Comparison of ENCODE assay signal across 13 mouse cellular contexts in genomic region chr11:99366791-99367190, GRCm38 (mm10). TPM values are rescaled to one million over a fixed set of nuclear protein-coding genes. Genes with fewer than 3 reads are reported as not detected.
DNase-seq lines count a peak whose midpoint lies in the region; ATAC-seq and TF ChIP-seq lines count a peak whose summit lies in the region.
"Had no signal": no experiment of that assay in that cellular context is flagged by ENCODE, and none has a peak within 500 bp of the region (broad histone marks: within the 10 kb centered on the region; RNA-seq: fewer than 3 reads in every experiment).

No protein-coding gene starts in this region.

- no peak for TF ChIP-seq POLR2A in kidney, adult 2 months (IDR thresholded peaks at IDR 0.05; ENCODE audit: low read depth, low read length)

- no peak overlapping the region for H3K4me3 ChIP-seq in kidney, adult 2 months (ENCODE audit: insufficient read depth, low read depth, low read length)
- H3K4me3 ChIP-seq: erythroblast, embryonic 14.5 days had no signal

- no peak overlapping the region for H3K27ac ChIP-seq in kidney, adult 2 months (ENCODE audit: insufficient read depth, low read depth, low read length)

- no peaks in the 10 kb centered on the region for H3K27me3 ChIP-seq in kidney, adult 2 months (replicated peaks; ENCODE audit: control insufficient read depth, insufficient read depth, low read length)

- WGBS in kidney, adult 2 months = 32% methylated on average over 10 of the region's 10 CpGs

- no peaks in the 10 kb centered on the region for H3K36me3 ChIP-seq in kidney, adult 2 months (ENCODE audit: control insufficient read depth, insufficient read depth, low read length)

- peak; percentile 35 for TF ChIP-seq CTCF in kidney, adult 2 months (conservative IDR thresholded peaks at IDR 0.05; ENCODE audit: insufficient read depth, insufficient read length, low read depth, low read length)

- H3K4me1 ChIP-seq in kidney, adult 2 months (ENCODE audit: control insufficient read depth, insufficient read depth, low read length) = no peaks in the 10 kb centered on the region

- ATAC-seq in megakaryocyte, adult 5-6 weeks (ENCODE audit: poor library complexity, severe bottlenecking) = no peak

- peak; percentile 59 for DNase-seq in adrenal gland, postnatal 14 days
- no peak for DNase-seq in adrenal gland, adult 8-10 months
- DNase-seq in kidney, adult 2 months = peak; percentile 36
- DNase-seq in kidney, postnatal 14 days = no peak
- DNase-seq in ES-CJ7 (ENCODE audit: low read depth, low spot score) = peak; percentile 69
- DNase-seq in lung, postnatal 14 days = peak; percentile 22
- no peak for DNase-seq in left cerebral cortex, adult 18-20 months (ENCODE audit: low spot score in 2 of 2)
- DNase-seq: midbrain, embryonic 14.5 days; right cerebral cortex, postnatal 14 days had no signal

RNA-seq across cellular contexts. Expression of gene Krt28, which starts 7.9 kb away (rescaled TPM):
- total RNA-seq in adrenal gland, postnatal 14 days (2021) = not detected in 2 replicates
- total RNA-seq in adrenal gland, adult 8-10 months (2022) = not detected
- polyA plus RNA-seq in kidney, adult 2 months (2012; rRNA removed) = 0.05 TPM in 1 of 2 replicates, not detected in the other
- total RNA-seq in megakaryocyte, adult 5-6 weeks (2015) = not detected in 2 replicates
- not detected in 2 replicates for total RNA-seq in megakaryocyte, adult 5-6 weeks (2017)
- not detected for total RNA-seq in left cerebral cortex, adult 18-20 months (2021)
- polyA plus RNA-seq: erythroblast, embryonic 14.5 days had no signal

RNA-seq across cellular contexts. Expression of gene Krt27, which starts 15.9 kb away (rescaled TPM):
- total RNA-seq in adrenal gland, postnatal 14 days (2021) = not detected in 2 replicates
- not detected for total RNA-seq in adrenal gland, adult 8-10 months (2022)
- not detected in 2 replicates for polyA plus RNA-seq in kidney, adult 2 months (2012; rRNA removed)
- total RNA-seq in megakaryocyte, adult 5-6 weeks (2015) = not detected in 2 replicates
- not detected in 2 replicates for total RNA-seq in megakaryocyte, adult 5-6 weeks (2017)
- not detected for total RNA-seq in left cerebral cortex, adult 18-20 months (2021)
- total RNA-seq: left cerebral cortex, postnatal 25 days had no signal
- polyA plus RNA-seq: erythroblast, embryonic 14.5 days; heart, postnatal 0 days; midbrain, embryonic 14.5 days had no signal

RNA-seq across cellular contexts. Expression of gene Krt10, which starts 22.4 kb away (rescaled TPM):
- 4.3 and 5.6 TPM in 2 replicates for total RNA-seq in adrenal gland, postnatal 14 days (2021)
- 1 to 10 TPM; 4.5 to 9.5 (median 8.0) TPM for total RNA-seq in adrenal gland, adult 8-10 months (2022)
- 2.4 and 3.1 TPM in 2 replicates for polyA plus RNA-seq in kidney, adult 2 months (2012; rRNA removed)
- total RNA-seq in megakaryocyte, adult 5-6 weeks (2015) = 1.7 and 3.1 TPM in 2 replicates
- 0.98 TPM in 1 of 2 replicates, not detected in the other for total RNA-seq in megakaryocyte, adult 5-6 weeks (2017)
- 10 to 100 TPM; 11.0 to 12.5 TPM for total RNA-seq in left cerebral cortex, adult 18-20 months (2021)

RNA-seq across cellular contexts. Expression of gene Krt26, which starts 29.0 kb away (rescaled TPM):
- not detected in 2 replicates for total RNA-seq in adrenal gland, postnatal 14 days (2021)
- total RNA-seq in adrenal gland, adult 8-10 months (2022) = not detected
- not detected in 2 replicates for polyA plus RNA-seq in kidney, adult 2 months (2012; rRNA removed)
- not detected in 2 replicates for total RNA-seq in megakaryocyte, adult 5-6 weeks (2015)
- total RNA-seq in megakaryocyte, adult 5-6 weeks (2017) = not detected in 2 replicates
- total RNA-seq in left cerebral cortex, adult 18-20 months (2021) = not detected
- total RNA-seq: left cerebral cortex, postnatal 25 days had no signal
- polyA plus RNA-seq: erythroblast, embryonic 14.5 days; heart, postnatal 0 days had no signal

RNA-seq across cellular contexts. Expression of gene Krt25, which starts 44.0 kb away (rescaled TPM):
- not detected in 2 replicates for total RNA-seq in adrenal gland, postnatal 14 days (2021)
- total RNA-seq in adrenal gland, adult 8-10 months (2022) = not detected
- 0.03 TPM in 1 of 2 replicates, not detected in the other for polyA plus RNA-seq in kidney, adult 2 months (2012; rRNA removed)
- not detected in 2 replicates for total RNA-seq in megakaryocyte, adult 5-6 weeks (2015)
- not detected in 2 replicates for total RNA-seq in megakaryocyte, adult 5-6 weeks (2017)
- not detected for total RNA-seq in left cerebral cortex, adult 18-20 months (2021)
- total RNA-seq: left cerebral cortex, postnatal 25 days had no signal
- polyA plus RNA-seq: erythroblast, embryonic 14.5 days; midbrain, embryonic 14.5 days had no signal

Comparison
In these comparisons a context has a peak if more than half of its experiments do, and no peak if none do; other contexts are left out.
1. DNase-seq: peak in adrenal gland, postnatal 14 days (single experiment), kidney, adult 2 months (single experiment), ES-CJ7 (single experiment) and lung, postnatal 14 days (single experiment); none in adrenal gland, adult 8-10 months (single experiment), kidney, postnatal 14 days (single experiment) and left cerebral cortex, adult 18-20 months (0 of 2).